Comparison of ENCODE assay signal across 8 mouse cellular contexts in the genomic region with DNA sequence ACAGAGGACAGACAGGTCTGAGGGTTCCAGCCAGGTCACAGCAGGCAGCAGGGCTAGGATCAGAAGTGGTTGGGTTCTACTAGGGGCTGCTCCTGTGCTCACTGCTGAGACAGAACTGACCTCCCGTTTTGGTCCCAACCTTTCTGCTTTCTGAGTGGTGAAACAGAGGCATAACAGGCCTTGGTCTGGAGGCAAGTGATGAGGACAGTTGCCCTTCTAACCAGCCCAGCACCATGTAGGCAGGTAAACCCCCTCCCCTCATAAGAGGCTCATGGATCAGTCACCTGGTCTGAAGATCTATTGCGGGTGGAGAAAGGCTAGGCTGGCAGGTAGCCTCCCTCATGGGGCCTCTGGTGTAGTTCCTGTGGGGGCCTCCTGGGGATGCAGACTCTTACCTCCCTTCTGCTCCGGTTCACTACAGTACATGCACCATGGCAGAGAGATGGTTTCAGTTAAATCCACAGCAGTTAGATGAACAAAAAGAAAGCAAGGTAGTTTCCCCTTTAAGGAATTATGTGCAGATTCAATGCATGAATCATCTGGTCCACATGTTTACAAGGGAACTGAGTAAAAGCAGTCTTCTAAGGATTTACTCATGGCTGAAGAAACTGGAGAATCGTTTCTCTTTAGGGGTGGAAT.
DNase-seq lines count a peak whose midpoint lies in the region; ATAC-seq and TF ChIP-seq lines count a peak whose summit lies in the region.

No protein-coding gene starts in this region.

- WGBS in lung, embryonic 14.5 days, result 19% methylated on average over 4 of the region's 4 CpGs
- WGBS in forebrain, embryonic 10.5 days, result 56% methylated on average over 4 of the region's 4 CpGs
- 22% methylated on average over 4 of the region's 4 CpGs for WGBS in limb, embryonic 11.5 days

- peak; percentile 43 for TF ChIP-seq CTCF in lung, embryonic 14.5 days (IDR thresholded peaks at IDR 0.05; ENCODE audit: low read depth)

- H3K4me2 ChIP-seq in lung, embryonic 14.5 days, result 0 out of 2 replicates have a peak overlapping the region, but pooled peaks have one; percentile 13
- H3K4me2 ChIP-seq in limb, embryonic 11.5 days (ENCODE audit: low read depth, severe bottlenecking), result no peak overlapping the region

- peaks cover 26% of the 10 kb centered on the region for H3K4me1 ChIP-seq in lung, embryonic 14.5 days (ENCODE audit: insufficient read depth)
- H3K4me1 ChIP-seq in forebrain, embryonic 10.5 days, result peaks cover 36% of the 10 kb centered on the region
- H3K4me1 ChIP-seq in limb, embryonic 11.5 days (ENCODE audit: control insufficient read depth, insufficient read depth, low read length), result peaks cover 15% of the 10 kb centered on the region

- H3K27me3 ChIP-seq in lung, embryonic 14.5 days (ENCODE audit: insufficient read depth, low read length), result no peaks in the 10 kb centered on the region
- H3K27me3 ChIP-seq in forebrain, embryonic 10.5 days (ENCODE audit: poor library complexity, severe bottlenecking), result no peaks in the 10 kb centered on the region
- no peaks in the 10 kb centered on the region for H3K27me3 ChIP-seq in limb, embryonic 11.5 days (ENCODE audit: control insufficient read depth, insufficient read depth, low read length)
- H3K27me3 ChIP-seq in splenic B cell, adult 2 months (ENCODE audit: control insufficient read depth, insufficient read depth, low read length, poor library complexity, severe bottlenecking), result no peaks in the 10 kb centered on the region

- H3K36me3 ChIP-seq in lung, embryonic 14.5 days (ENCODE audit: insufficient read depth), result no peaks in the 10 kb centered on the region
- no peaks in the 10 kb centered on the region for H3K36me3 ChIP-seq in forebrain, embryonic 10.5 days (replicated peaks)
- H3K36me3 ChIP-seq in limb, embryonic 11.5 days (ENCODE audit: control insufficient read depth, insufficient read depth, low read length), result no peaks in the 10 kb centered on the region
- H3K36me3 ChIP-seq in splenic B cell, adult 2 months (ENCODE audit: control insufficient read depth, insufficient read depth, low read length, poor library complexity, severe bottlenecking), result no peaks in the 10 kb centered on the region

- H3K9me3 ChIP-seq in lung, embryonic 14.5 days (ENCODE audit: low read depth, low read length), result no peaks in the 10 kb centered on the region
- no peaks in the 10 kb centered on the region for H3K9me3 ChIP-seq in forebrain, embryonic 10.5 days
- H3K9me3 ChIP-seq in limb, embryonic 11.5 days (ENCODE audit: control insufficient read depth, low read length), result no peaks in the 10 kb centered on the region

- H3K4me3 ChIP-seq in lung, embryonic 14.5 days (ENCODE audit: low read depth, low read length), result no peak overlapping the region
- no peak overlapping the region for H3K4me3 ChIP-seq in forebrain, embryonic 10.5 days
- no peak overlapping the region for H3K4me3 ChIP-seq in limb, embryonic 11.5 days (ENCODE audit: low read depth, low read length)

- ATAC-seq in lung, embryonic 14.5 days (ENCODE audit: insufficient read depth), result peak; percentile 78
- ATAC-seq in limb, embryonic 11.5 days (ENCODE audit: insufficient number of reproducible peaks, low FRiP score, low TSS enrichment, low read depth), result peak; percentile 80

- no peak overlapping the region for H3K9ac ChIP-seq in lung, embryonic 14.5 days
- H3K9ac ChIP-seq in limb, embryonic 11.5 days (ENCODE audit: low read length), result peak overlapping the region; percentile 12; the same call in 1 of the 2 replicates

- intact Hi-C loops in left cerebral cortex, postnatal 25 days (cut with DNase I), result no loop called here
- intact Hi-C loops in left cerebral cortex, postnatal 14 days (cut with DNase I), result no loop called here

- peak; percentile 29 for DNase-seq in lung, embryonic 14.5 days
- DNase-seq in lung, postnatal 36 days, result no peak
- DNase-seq in forebrain, embryonic 10.5 days (ENCODE audit: extremely low spot score, low spot score), result no peak
- peak; percentile 61 for DNase-seq in limb, embryonic 11.5 days (ENCODE audit: low spot score)
- DNase-seq in splenic B cell, adult 2 months (ENCODE audit: low read depth, low spot score), result peak; percentile 57
- no peak for DNase-seq in ovary, postnatal 10 days (ENCODE audit: low spot score)
- DNase-seq in left cerebral cortex, postnatal 25 days (ENCODE audit: low spot score in 2 of 2), result no peak
- no peak for DNase-seq in left cerebral cortex, postnatal 14 days (ENCODE audit: low spot score in 2 of 2)

- H3K27ac ChIP-seq in lung, embryonic 14.5 days (ENCODE audit: low read depth), result peak overlapping the region; percentile 86
- H3K27ac ChIP-seq in forebrain, embryonic 10.5 days, result peak overlapping the region; percentile 80
- peak overlapping the region; percentile 90 for H3K27ac ChIP-seq in limb, embryonic 11.5 days (replicated peaks; ENCODE audit: low read depth, low read length)

Comparison
In these comparisons a context has a peak if more than half of its experiments do, and no peak if none do; other contexts are left out.
1. DNase-seq: peak in lung, embryonic 14.5 days (single experiment), limb, embryonic 11.5 days (single experiment) and splenic B cell, adult 2 months (single experiment); none in lung, postnatal 36 days (single experiment), forebrain, embryonic 10.5 days (single experiment), ovary, postnatal 10 days (single experiment), left cerebral cortex, postnatal 25 days (0 of 2) and left cerebral cortex, postnatal 14 days (0 of 2).
2. Peak in every context shown above with its lines, with median percentiles within 50 percentile points of each other: H3K27ac ChIP-seq.